Mouse (Mus musculus): ENCODE results near the gene Nhlrc4. TPM values are rescaled to one million over a fixed set of nuclear protein-coding genes. Genes with fewer than 3 reads are reported as not detected.

The Nhlrc4 gene
- total RNA-seq, 1 experiment from 2014 or later = not detected

GRCm38 (mm10) chr17:25961566-25961965, 16.8 kb upstream of the Nhlrc4 start:
- ATAC-seq (replicated peaks in 1 of 2; ENCODE audit: insufficient read depth in 1 of 2, low FRiP score in 2 of 2, low TSS enrichment in 1 of 2, low read depth in 1 of 2, poor library complexity in 2 of 2, severe bottlenecking in 2 of 2) = peak in 1 of 2 experiments; percentile 38; a peak in 1 of 4 replicates

DNA sequence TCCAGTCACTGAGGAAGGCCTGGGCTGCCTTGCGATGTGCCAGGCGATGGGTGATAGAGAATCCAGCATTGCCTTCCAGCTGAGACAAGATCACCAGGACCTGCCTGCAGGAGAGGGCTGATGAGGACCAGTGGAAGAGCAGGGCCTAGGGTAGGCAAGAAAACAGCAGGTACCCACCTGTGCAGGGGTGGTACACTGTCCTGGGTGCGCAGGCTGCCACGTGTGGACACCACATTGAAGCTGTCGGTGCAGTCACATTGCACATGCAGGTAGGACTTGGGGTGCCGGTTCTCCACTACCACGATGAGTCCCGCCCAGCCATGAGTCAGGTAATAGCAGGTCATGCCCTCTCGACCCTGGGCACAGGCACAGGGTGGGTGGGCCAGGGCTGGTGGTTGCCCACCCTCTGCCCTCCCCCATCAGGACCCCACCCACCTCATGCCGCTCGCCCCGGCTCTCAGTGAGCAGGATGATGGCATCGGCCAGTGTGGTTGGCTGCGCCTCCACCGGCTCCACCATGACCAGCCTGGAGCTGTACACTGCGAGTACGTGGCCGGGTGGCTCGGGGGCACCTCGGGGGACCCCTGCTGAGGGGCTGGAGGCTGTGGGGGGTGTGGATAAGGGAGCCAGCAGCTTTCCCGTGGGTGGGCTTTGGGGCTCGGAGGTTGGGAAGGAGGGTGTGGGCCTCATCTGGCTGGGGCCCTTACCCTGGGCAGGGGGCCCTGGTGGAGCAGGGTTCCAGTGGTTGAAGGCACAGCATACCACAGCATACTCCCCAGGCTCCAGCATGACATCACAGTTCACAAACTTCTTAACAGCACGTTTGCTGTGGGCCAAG, 15.1 kb upstream of the Nhlrc4 start:
- ATAC-seq (replicated peaks in 1 of 2; ENCODE audit: insufficient read depth in 1 of 2, low FRiP score in 2 of 2, low TSS enrichment in 1 of 2, low read depth in 1 of 2, poor library complexity in 2 of 2, severe bottlenecking in 2 of 2) = no peak

DNA sequence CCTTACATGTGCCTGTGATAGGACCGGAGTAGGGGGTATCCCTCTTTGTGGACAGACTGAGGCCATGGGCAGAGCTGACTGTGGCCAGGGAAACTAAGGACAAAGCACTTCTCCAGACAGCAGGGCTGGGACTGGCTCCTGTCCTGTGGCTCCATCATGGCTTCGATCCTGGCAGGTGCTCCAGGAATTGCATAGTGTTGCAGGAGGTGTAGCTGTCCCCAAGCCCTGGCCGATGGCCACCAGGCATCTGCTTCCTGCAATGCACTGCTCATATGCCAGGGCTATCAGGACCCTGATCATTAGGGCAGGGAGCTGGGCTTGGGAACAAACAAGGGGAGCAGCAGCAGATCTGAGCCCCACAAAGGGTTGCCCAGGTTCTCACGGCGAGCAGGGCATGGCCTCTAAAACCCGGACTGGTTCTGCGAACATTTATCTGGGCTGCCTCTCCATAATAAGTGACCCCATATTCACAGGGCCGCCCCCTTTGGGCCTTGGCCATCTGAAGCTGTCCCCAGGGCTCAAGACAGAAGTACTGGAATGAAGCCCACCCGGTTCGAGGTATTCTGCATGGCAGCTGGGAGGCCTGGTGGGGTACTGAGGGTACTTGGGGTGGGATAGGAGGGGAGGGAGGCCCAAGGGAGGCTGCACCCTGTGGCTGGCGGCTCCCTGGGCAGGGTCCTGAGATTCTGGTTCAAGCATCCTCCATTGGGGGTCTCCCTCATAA, 14.2 kb upstream of the Nhlrc4 start:
- no peak for ATAC-seq (replicated peaks in 1 of 2; ENCODE audit: insufficient read depth in 1 of 2, low FRiP score in 2 of 2, low TSS enrichment in 1 of 2, low read depth in 1 of 2, poor library complexity in 2 of 2, severe bottlenecking in 2 of 2)

GRCm38 (mm10) chr17:25957586-25958051, 12.9 kb upstream of the Nhlrc4 start:
- ATAC-seq (replicated peaks in 1 of 2; ENCODE audit: insufficient read depth in 1 of 2, low FRiP score in 2 of 2, low TSS enrichment in 1 of 2, low read depth in 1 of 2, poor library complexity in 2 of 2, severe bottlenecking in 2 of 2) = no peak

DNA sequence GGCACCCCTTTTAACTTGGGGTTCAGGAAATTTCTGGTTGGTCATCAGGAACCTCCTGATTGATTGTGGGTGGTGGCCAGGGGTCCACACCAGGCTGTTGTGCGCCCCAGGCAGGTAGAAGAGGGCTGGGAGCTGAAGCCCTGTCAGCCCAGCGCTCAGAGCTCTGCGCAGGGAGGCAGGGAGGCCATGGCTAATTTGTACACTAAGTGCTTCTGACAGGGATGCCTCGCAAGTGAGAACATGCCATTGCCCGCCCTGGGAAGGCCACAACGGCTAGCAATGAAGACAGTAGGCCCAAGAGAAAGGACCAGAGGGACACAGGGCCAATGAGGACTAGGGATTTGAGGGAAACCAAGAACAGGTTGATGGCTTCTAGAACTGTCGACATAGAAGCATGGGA, 11.9 kb upstream of the Nhlrc4 start:
- ATAC-seq (replicated peaks in 1 of 2; ENCODE audit: insufficient read depth in 1 of 2, low FRiP score in 2 of 2, low TSS enrichment in 1 of 2, low read depth in 1 of 2, poor library complexity in 2 of 2, severe bottlenecking in 2 of 2) = no peak

GRCm38 (mm10) chr17:25956201-25956600, 11.4 kb upstream of the Nhlrc4 start:
- no peak for ATAC-seq (replicated peaks in 1 of 2; ENCODE audit: insufficient read depth in 1 of 2, low FRiP score in 2 of 2, low TSS enrichment in 1 of 2, low read depth in 1 of 2, poor library complexity in 2 of 2, severe bottlenecking in 2 of 2)

DNA sequence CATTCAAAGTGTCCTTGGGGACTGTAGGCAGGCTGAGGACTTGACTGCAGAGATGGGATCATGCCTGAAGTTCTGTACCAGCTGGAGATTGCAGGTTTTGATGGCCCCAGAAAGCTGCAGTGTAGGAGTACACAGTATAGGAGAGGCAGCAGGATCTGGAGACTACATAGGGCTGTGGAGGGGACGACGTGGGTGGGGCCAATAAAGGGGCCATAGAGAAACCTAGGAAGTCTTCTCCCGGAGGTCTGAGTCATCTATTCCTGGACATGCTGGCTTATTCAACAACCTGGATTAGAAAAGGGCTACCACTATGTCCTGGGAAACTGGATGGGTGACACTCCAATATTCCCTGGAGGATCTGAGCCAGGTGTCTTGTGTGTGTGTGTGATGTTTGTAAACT, 11.0 kb upstream of the Nhlrc4 start:
- no peak for ATAC-seq (replicated peaks in 1 of 2; ENCODE audit: insufficient read depth in 1 of 2, low FRiP score in 2 of 2, low TSS enrichment in 1 of 2, low read depth in 1 of 2, poor library complexity in 2 of 2, severe bottlenecking in 2 of 2)

- no peak for ATAC-seq (replicated peaks in 1 of 2; ENCODE audit: insufficient read depth in 1 of 2, low FRiP score in 2 of 2, low TSS enrichment in 1 of 2, low read depth in 1 of 2, poor library complexity in 2 of 2, severe bottlenecking in 2 of 2)
Measured at GRCm38 (mm10) chr17:25954671-25955070, 9.9 kb upstream of the Nhlrc4 start.

DNA sequence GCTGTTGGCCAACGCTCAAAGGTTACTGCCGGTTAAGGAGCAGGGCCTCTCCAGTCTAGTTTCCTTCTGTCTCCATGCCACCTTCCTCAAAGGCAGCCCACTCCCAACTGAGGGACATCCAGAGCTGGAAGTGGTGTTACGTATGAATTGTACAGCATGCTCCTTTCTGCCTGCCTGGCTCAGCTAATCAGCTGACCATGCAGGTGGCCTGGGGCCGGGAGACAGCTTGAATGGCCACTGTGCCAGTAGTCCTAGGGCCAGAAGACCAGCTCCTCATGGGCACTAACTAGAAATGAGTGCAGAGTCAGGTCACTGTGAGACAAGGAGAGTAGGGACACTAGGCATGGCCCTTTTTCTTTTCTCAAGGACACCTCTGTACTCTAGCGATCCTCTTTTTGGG, 8.4 kb upstream of the Nhlrc4 start:
- ATAC-seq (replicated peaks in 1 of 2; ENCODE audit: insufficient read depth in 1 of 2, low FRiP score in 2 of 2, low TSS enrichment in 1 of 2, low read depth in 1 of 2, poor library complexity in 2 of 2, severe bottlenecking in 2 of 2) = no peak

DNA sequence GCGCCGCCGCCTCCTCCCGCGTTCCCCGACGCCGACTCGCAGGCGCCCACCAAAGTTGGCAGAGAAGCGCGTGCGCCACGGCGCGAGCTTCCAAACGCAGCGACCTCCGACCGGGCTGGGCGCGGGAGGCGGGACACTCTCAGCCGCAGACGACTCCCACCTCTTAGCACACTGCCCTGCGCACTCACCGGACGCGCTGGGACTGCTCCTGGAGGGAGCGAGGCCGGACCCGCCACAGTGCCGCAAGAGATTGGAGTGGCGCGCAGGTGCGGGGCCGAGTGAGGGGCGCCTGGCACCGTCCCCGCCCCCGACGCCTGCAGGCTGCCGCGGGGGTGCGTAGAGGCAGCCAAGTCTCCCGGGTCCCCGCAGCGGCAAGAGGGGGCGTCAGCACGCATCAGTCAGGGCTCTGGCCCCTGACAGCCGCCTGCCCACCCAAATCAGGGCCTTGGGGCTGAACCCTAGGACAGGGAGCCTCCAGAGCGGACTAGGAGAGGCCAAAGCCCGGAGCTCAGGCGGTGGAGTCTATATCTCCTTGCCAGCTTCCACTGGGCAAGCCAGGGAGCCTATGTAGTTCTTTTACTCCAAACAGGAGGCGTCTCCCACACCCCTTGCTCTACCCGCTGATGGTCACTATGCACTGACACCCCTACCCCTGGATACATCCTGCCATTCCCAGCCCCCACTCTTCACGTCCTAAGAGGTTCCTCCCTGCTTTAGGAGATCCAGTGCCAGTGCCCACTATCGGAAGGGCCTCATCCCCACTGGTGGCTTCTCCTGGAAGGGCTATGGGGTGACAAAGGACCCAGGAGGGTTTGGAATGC, 7.3 kb upstream of the Nhlrc4 start, which contains the start of gene A930017K11Rik:
Gene A930017K11Rik, minus strand, starts transcription at position 763 of the 821 bp plus-strand sequence.
- 0 out of 4 replicates have a peak, but pooled peaks have one; percentile 3 to 27 for ATAC-seq (replicated peaks in 1 of 2; ENCODE audit: insufficient read depth in 1 of 2, low FRiP score in 2 of 2, low TSS enrichment in 1 of 2, low read depth in 1 of 2, poor library complexity in 2 of 2, severe bottlenecking in 2 of 2)

DNA sequence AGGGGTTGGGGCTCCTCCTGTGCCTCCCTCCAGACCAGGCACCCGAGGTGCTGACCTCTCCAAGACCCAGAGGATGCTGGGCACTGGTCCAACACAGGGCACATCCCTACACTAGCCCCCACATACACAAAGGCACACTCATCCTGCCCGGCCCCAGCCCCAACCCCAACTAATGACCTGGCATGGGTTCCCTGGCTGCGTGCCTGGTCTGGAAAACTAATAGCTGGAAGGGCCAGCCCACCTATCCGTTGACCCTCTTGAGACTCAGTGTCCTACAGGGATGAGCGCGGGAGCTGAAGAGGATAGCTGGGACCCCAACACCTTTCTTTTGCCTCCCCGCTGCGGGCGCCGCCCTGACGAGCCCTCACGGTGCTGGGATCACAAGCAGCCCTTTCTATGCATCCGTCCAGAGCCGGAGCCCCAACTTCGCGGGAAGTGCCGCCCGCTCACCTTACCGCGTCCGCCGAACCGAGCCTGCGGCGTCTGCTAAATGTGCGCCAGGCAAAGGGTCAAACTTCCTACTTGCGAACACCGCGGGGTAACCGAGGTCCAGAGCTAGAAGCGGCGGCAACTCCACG, 6.6 kb upstream of the Nhlrc4 start:
- no peak for ATAC-seq (replicated peaks in 1 of 2; ENCODE audit: insufficient read depth in 1 of 2, low FRiP score in 2 of 2, low TSS enrichment in 1 of 2, low read depth in 1 of 2, poor library complexity in 2 of 2, severe bottlenecking in 2 of 2)

GRCm38 (mm10) chr17:25950706-25951105, 5.9 kb upstream of the Nhlrc4 start:
- ATAC-seq (replicated peaks in 1 of 2; ENCODE audit: insufficient read depth in 1 of 2, low FRiP score in 2 of 2, low TSS enrichment in 1 of 2, low read depth in 1 of 2, poor library complexity in 2 of 2, severe bottlenecking in 2 of 2) = no peak

DNA sequence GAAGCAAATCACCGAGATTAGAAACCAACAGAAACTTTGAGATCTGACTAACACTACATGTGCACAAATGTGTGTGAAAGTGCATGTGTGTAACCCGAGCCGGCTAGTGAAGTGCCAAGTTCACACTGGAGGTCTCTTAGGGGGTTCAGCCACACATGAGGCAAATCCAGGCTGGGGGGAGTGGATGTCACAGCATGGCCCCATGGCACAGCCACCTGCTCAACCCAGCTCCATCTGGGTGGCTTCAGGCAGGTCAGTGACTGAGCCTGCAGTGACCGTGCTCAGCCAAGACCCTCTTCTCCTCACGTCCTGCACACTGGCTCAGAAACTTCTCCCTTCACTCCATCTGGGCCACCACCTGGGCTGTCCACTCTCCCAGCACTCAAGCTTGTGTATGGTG, 5.2 kb upstream of the Nhlrc4 start:
- ATAC-seq (replicated peaks in 1 of 2; ENCODE audit: insufficient read depth in 1 of 2, low FRiP score in 2 of 2, low TSS enrichment in 1 of 2, low read depth in 1 of 2, poor library complexity in 2 of 2, severe bottlenecking in 2 of 2) = no peak

- no peak for ATAC-seq (replicated peaks in 1 of 2; ENCODE audit: insufficient read depth in 1 of 2, low FRiP score in 2 of 2, low TSS enrichment in 1 of 2, low read depth in 1 of 2, poor library complexity in 2 of 2, severe bottlenecking in 2 of 2)
Measured at GRCm38 (mm10) chr17:25948051-25948450, 3.3 kb upstream of the Nhlrc4 start.

GRCm38 (mm10) chr17:25947576-25947975, 2.8 kb upstream of the Nhlrc4 start:
- no peak for ATAC-seq (replicated peaks in 1 of 2; ENCODE audit: insufficient read depth in 1 of 2, low FRiP score in 2 of 2, low TSS enrichment in 1 of 2, low read depth in 1 of 2, poor library complexity in 2 of 2, severe bottlenecking in 2 of 2)

DNA sequence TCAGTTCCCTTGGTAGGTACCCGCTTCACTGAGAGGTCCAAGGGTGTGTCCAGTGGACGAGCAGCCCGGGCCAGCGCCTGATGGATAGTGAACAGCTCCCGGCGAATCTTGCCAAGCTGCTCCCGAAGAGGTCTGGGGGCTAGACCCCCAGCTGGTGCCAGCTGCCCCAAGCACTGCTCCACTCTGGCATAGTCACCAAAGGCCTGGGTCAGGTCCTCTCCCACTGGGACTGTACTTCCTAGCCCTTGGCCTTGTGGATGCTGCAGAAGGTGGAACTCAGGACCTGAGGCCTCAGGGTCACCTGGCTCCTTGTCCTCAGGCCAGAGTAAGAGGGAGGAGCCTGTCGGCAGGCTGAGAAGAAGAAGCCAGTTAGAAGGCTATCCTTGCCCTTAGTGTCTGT, 2.1 kb upstream of the Nhlrc4 start:
- ATAC-seq (replicated peaks in 1 of 2; ENCODE audit: insufficient read depth in 1 of 2, low FRiP score in 2 of 2, low TSS enrichment in 1 of 2, low read depth in 1 of 2, poor library complexity in 2 of 2, severe bottlenecking in 2 of 2) = no peak

- ATAC-seq (replicated peaks in 1 of 2; ENCODE audit: insufficient read depth in 1 of 2, low FRiP score in 2 of 2, low TSS enrichment in 1 of 2, low read depth in 1 of 2, poor library complexity in 2 of 2, severe bottlenecking in 2 of 2) = no peak
Measured at GRCm38 (mm10) chr17:25946349-25946748, 1.6 kb upstream of the Nhlrc4 start.

Measured in hematopoietic stem cell, adult 5-6 weeks (primary cell).